Mouse (Mus musculus) T-helper 1 cell (primary cell): Measurements from ENCODE around the gene Msi2.

Experiments used
- in situ Hi-C: fragments of 300-600 bp; cut with MboI, MseI; formaldehyde crosslinking; loops from one replicate; pipeline ENCODE4 v1.15.1; 2025; ENCODE audit warnings: high pct_unique_total_duplicates

Msi2 gene

GRCm38 (mm10) chr11:88676597-88676996, 41.7 kb downstream of the Msi2 start:
- in situ Hi-C loops, result no loop called here

DNA sequence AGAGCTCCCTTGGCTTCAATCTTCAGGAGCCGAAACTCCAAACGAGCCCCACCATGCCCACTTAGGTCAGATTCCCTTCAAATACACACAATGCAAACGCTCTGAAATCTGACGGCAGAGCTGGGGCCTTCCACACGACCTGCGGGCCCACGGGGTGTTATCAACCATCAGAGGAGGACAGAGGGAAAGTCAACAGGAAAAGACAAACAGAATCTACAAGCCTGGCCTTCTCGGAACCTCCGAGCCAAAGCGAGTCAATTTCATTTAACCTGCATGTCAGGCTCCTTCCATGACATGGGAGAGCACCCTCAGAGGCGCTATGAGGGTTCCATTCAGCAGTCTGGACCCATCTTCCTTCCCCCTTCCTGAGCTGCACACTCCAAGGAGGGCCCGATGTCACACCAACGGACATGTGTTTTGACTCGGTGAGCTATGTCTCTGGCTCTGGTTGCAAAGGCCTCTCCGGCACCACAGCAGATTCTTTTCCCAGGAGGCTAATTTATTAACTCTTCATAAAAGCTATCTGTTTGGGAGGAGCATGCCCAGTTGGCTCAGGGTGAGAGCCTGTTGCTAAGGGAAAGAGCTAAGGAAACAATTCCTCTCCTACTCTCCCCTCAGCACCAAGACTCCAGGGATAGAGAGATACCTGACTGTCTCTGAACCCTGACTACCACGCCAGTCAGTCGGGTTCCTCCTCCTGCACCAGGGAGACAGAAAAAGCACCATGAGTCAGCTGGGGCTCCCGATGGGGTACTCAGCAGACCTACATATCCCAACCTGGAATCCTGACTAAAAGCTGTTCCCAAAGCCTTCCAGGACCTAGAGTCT, 42.6 kb downstream of the Msi2 start:
- in situ Hi-C loops, result no loop called here

DNA sequence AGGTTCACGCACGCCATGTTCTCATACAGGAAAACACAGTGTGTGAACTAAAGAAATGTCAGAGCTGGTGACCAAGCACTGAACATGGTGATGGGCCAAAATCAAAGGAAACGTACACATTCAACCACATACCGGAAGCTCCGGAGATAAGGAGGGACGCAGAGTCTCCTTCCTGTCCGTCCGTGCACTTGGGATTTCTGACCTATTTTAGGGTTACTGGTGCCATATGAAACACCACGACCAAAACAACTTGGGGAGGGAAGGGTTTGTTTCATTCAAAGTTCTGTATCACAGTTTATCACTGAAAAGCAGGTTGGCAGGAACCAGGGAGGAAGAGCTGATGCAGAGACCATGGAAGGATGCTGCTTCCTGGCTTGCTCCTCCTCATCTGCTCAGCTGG, 44.2 kb downstream of the Msi2 start:
- in situ Hi-C loops, result no loop called here

DNA sequence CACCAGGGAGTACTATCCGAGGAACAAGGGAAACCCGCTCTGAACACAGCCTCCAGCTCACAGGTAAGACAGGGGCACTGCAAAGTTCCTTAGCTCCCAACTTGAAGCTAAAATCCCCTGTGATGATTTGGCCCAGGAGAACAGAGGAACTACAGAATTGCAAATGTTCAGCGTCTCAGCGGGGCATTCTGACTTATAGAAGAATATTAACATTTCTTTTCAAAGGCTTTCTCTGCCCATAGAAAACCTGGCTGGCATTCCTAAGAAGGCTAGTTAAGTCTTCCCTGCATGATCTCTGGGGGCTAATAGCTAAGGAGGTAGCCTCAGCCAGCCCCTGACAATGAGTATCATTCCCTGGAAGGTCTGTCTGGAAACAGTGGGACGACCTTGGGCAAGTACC, 47.4 kb downstream of the Msi2 start:
- in situ Hi-C loops, result no loop called here

DNA sequence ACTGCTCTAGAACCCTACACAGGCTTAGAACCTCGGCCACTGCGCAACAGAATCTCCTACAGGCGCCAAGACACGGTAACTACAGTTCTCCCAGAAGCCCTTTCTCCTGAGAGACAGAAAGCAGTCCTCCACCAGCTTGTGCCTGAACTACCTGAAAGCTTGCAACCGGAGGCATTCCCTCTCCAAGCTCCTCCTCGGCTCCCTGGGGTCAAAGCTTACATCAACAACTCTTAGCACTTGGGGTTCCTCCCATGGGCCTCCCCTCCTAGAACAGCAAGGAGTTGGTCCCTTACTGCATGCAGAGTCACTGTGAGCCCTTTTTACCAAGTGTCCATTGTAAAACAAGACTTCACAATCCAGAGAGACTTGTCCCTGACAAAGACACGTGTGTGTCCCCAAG, 49.2 kb downstream of the Msi2 start:
- in situ Hi-C loops, result no loop called here

DNA sequence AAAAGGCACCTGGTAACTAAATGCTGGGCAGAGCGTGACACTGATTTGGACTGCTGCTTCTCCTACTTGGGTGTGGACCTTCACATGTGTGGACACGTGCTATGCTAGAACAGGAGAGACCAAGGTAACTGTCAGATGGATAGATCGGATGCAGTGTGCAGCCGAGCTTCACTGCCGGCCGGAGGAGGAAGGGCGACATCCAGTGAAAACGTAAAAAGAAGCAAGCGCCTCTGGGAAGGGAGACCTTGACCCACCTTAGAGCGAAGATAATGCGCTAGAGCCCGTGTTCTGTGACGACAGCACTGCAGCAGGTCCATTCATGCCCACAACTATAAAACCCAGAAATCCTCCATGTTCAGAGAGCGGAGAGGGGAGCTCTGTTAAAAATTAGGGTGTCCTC, 50.0 kb downstream of the Msi2 start:
- in situ Hi-C loops, result no loop called here

GRCm38 (mm10) chr11:88665799-88666198, 52.5 kb downstream of the Msi2 start:
- in situ Hi-C loops, result no loop called here

DNA sequence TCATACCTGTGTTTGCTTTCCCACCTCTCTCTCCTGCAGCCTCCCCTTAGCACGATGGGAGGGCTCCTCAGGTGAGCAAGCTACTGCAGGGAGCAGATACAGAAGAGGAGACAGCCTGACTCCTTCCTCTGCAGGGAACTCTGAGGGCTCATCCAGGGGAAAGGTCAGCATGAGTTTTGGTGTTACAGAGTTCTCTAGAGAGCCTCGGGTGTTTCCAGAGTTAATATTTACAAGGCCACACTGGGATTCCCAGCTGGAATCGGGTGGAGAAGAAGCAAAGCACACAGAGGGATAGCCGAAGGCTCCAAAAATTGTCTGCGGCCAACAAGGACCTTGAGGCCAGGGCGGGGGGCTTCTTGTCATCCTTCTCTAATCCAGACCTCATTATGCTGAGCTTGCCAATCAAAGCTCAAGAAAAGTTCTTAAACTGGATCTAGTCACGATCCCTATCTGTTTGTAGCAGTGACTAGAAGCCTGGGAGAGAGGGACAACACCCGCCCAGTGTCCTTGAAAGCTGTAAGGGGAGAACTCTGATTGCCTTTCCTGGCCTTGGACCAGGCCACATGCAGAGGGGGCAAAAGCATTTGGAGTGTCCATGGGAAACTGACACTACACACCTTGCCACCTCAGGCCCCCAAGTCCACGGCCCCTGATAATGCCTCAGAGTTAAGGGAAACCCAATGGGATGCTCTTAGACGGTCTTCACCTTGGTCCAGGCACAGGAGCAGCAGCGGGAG, 56.7 kb downstream of the Msi2 start:
- in situ Hi-C loops, result no loop called here

GRCm38 (mm10) chr11:88660404-88660803, 57.9 kb downstream of the Msi2 start:
- in situ Hi-C loops, result no loop called here

GRCm38 (mm10) chr11:88658926-88659325, 59.4 kb downstream of the Msi2 start:
- in situ Hi-C loops, result no loop called here

DNA sequence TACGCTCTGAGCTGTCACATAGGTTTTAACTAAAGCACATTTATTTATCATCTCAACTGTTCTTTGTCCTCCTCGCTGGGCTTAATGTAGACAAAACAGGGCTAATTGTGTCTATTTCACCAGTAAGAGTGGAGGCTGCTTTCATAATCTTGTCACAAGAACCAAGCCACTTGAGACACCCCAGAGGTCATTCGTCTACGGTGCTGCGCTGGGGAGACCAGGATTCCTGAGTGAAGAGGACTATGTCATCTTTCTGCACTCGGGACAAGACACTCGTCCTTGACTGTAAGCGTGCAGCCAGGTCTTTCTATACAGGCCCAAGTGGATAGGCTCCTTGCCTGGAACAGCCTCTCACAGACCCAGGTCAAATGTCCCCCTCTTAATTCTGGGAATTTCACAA, 62.5 kb downstream of the Msi2 start:
- in situ Hi-C loops, result no loop called here

GRCm38 (mm10) chr11:88655214-88655566, 63.1 kb downstream of the Msi2 start:
- in situ Hi-C loops, result no loop called here

DNA sequence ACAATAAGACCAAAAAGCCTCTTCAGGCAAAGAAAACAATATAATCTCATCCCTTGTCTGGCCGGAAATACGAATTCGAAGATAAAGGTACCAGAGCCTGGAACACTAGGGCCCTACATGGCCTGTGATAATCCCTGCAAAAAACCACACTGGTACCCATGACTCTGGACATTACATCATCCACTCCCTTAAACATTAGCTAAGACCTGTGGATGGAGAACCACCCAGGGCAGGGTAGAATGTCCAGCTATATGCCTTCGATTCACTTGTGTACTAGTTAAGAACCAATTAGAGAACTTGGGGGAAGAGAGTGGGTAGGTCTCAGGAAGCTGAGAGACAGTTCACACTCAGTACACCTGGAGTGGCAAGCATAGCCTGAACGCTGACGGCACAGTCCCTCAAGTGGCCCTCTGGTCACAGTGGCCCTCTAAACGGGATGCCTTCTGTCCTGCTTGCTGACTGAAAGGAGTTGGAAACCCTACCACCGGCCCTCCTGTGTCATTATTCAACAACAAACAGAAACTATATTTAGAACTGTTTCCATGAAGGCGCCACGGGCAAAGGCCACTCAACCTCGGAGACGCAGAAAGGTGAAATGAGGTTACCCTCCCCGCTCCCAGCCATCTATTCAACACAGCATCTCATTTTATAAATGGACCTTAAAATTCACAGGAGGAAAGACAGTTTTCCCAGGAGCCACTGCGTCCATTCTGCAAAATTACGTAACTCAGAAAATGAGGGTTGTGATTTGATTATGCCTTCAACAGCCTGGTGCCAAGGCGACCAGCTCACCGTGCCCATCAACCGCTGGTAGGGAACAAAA, 63.7 kb downstream of the Msi2 start:
- in situ Hi-C loops, result no loop called here

GRCm38 (mm10) chr11:88650275-88650674, 68.0 kb downstream of the Msi2 start:
- in situ Hi-C loops, result no loop called here

DNA sequence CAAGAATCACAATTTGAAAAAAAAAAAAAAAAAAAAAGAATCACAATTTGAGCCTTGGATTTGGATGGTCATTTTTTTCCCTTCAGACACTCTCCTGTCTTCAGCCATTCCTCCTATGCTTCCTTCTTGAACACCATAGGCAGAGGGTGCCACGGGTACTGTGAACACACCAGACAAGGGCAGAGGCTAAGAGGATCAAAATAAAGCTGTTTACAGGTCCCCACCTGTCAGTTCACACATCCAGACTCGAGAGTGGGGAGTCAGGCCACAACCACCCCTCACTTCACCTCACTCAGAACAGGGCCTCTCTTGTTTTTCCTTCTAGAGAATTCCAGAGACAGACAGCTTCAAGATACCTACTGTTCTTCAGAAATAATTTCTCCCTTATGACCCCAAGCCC, 69.3 kb downstream of the Msi2 start:
- in situ Hi-C loops, result no loop called here

GRCm38 (mm10) chr11:88648407-88648806, 69.9 kb downstream of the Msi2 start:
- in situ Hi-C loops, result no loop called here

GRCm38 (mm10) chr11:88646493-88646892, 71.8 kb downstream of the Msi2 start:
- in situ Hi-C loops, result no loop called here

- in situ Hi-C loops, result no loop called here
Measured at GRCm38 (mm10) chr11:88645821-88646220, 72.5 kb downstream of the Msi2 start.

GRCm38 (mm10) chr11:88644719-88645118, 73.6 kb downstream of the Msi2 start:
- in situ Hi-C loops, result no loop called here

DNA sequence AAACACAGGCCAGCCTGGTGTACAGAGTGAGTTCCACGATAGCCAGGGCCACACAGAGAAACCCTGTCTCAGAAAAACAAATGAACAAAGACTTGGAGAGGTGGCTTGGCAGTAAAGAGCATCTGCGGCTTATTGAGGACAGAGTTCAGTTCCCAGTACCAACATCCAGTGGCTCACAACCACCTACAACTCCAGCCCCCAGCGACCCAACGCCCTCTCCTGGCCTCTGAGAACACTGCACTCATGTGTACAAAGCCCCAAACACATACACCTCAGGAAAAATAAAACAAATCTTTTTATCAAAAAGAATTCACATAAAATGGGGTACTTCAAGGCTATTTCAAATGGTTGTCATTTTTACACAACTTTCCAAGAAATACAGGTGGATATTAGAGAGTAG, 78.5 kb downstream of the Msi2 start:
- in situ Hi-C loops, result no loop called here

DNA sequence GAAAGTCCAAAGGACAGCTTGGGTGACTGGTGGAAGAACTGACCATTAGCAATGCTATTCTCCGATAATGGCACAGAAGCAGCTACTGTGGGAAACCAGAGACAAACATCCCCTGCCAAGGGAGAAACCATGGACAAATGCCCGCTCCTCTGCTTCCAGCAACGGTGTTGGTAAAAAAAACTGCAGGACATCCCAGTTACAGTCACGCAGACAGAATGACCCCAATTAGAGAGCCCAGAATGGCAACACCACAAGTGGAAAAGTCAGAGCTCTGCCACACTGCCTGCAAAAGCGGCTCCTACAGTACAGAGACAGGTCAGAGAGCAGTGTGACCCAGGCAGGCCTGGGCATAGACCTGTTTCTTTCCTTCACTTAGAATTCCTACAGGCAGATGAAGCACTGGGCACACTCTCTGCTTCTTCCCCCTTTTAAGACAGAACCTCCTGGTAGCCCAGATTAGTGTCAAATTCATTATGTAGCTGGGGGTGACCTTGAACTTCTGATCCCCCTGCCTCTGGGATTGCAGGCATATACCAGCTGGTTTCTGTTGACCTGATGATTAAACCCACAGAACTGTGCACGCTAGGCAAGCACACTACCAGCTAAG, 79.3 kb downstream of the Msi2 start:
- in situ Hi-C loops, result no loop called here

GRCm38 (mm10) chr11:88638254-88638653, 80.1 kb downstream of the Msi2 start:
- in situ Hi-C loops, result no loop called here
